Mouse (Mus musculus): Measurements from ENCODE around the gene Cacna1d. TPM values are rescaled to one million over a fixed set of nuclear protein-coding genes. Genes with fewer than 3 reads are reported as not detected.

Cacna1d gene
- polyA plus RNA-seq, 1 experiment, result not detected

DNA sequence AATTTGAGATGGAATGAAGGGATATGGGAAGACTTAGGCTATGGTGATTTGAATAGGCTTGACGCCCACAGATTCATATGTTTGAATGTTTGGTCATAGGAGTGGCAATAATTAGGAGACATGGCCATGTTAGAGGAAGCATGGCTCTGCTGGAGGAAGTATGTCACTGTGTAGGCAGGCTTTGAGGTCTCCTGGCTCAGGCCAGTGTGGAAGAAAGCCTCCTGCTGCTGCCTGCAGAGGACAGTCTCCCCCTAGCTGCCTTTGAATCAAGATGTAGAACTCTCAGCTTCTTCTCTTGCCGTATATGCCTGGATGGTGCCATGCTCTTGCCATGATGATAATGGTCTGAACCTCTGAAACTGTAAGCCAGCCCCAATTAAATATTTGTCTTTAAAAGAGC, 120.2 kb downstream of the Cacna1d start:
- Histone ChIP-seq H3K79me2 (ENCODE audit: control insufficient read depth, insufficient read depth) (no peaks in the 10 kb centered on the region), H3K79me3 (ENCODE audit: low read depth) (no peaks in the 10 kb centered on the region), H3K4me3 (ENCODE audit: insufficient read depth, poor library complexity, severe bottlenecking) (no peak overlapping the region), H3ac (ENCODE audit: control insufficient read depth, insufficient read length, low read depth) (no peak overlapping the region), H3K27me3 (ENCODE audit: control insufficient read depth, insufficient read depth, insufficient read length) (peaks cover 3% of the 10 kb centered on the region), H3K36me3 (ENCODE audit: control insufficient read depth, insufficient read depth) (no peaks in the 10 kb centered on the region)
- TF ChIP-seq FOSL1 (IDR thresholded peaks at IDR 0.05; ENCODE audit: insufficient read depth, low read length, poor library complexity, severe bottlenecking) (no peak), MYOG (IDR thresholded peaks at IDR 0.05; ENCODE audit: control insufficient read depth, extremely low read depth, insufficient read length) (no peak), USF1 (IDR thresholded peaks at IDR 0.05; ENCODE audit: low read depth) (no peak), MYOD1 (IDR thresholded peaks at IDR 0.05; ENCODE audit: control insufficient read depth, insufficient read length, low read depth) (no peak), MAX (IDR thresholded peaks at IDR 0.05) (no peak), CTCF (IDR thresholded peaks at IDR 0.05; ENCODE audit: control insufficient read depth, insufficient read depth, insufficient read length) (no peak), CEBPB (IDR thresholded peaks at IDR 0.05; ENCODE audit: low read depth) (no peak)

DNA sequence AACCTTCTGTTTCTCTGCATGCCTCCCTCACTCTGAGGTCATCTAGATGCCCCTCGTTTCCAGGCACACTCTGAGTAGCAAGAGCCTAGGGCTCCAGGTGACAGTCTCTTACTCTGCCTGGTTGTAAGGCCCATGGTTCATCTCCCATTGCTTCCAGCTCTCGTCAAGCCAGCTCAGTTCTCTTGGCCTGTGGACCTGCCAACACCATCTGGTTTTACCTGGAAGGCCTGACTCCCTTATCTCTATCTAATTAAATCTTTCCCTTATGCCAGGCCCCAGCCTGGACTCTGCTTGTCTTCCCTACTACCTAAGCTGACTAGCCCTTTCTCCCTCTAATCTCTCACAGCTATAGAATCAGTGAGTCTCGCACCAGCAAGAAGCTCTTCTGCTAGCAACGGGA, 124.2 kb downstream of the Cacna1d start:
- H3K4me3 ChIP-seq (ENCODE audit: insufficient read depth, poor library complexity, severe bottlenecking), result no peak overlapping the region
- H3ac ChIP-seq (ENCODE audit: control insufficient read depth, insufficient read length, low read depth), result no peak overlapping the region
- TF ChIP-seq MYOD1 (IDR thresholded peaks at IDR 0.05; ENCODE audit: control insufficient read depth, insufficient read length, low read depth) (no peak), CTCF (IDR thresholded peaks at IDR 0.05; ENCODE audit: control insufficient read depth, insufficient read depth, insufficient read length) (no peak), USF1 (IDR thresholded peaks at IDR 0.05; ENCODE audit: low read depth) (no peak), CEBPB (IDR thresholded peaks at IDR 0.05; ENCODE audit: low read depth) (no peak), MYOG (IDR thresholded peaks at IDR 0.05; ENCODE audit: control insufficient read depth, extremely low read depth, insufficient read length) (no peak), MAX (IDR thresholded peaks at IDR 0.05) (no peak), FOSL1 (IDR thresholded peaks at IDR 0.05; ENCODE audit: insufficient read depth, low read length, poor library complexity, severe bottlenecking) (no peak)
- H3K79me3 ChIP-seq (ENCODE audit: low read depth), result no peaks in the 10 kb centered on the region
- H3K27me3 ChIP-seq (ENCODE audit: control insufficient read depth, insufficient read depth, insufficient read length), result peaks cover 3% of the 10 kb centered on the region
- H3K36me3 ChIP-seq (ENCODE audit: control insufficient read depth, insufficient read depth), result no peaks in the 10 kb centered on the region
- H3K79me2 ChIP-seq (ENCODE audit: control insufficient read depth, insufficient read depth), result no peaks in the 10 kb centered on the region

DNA sequence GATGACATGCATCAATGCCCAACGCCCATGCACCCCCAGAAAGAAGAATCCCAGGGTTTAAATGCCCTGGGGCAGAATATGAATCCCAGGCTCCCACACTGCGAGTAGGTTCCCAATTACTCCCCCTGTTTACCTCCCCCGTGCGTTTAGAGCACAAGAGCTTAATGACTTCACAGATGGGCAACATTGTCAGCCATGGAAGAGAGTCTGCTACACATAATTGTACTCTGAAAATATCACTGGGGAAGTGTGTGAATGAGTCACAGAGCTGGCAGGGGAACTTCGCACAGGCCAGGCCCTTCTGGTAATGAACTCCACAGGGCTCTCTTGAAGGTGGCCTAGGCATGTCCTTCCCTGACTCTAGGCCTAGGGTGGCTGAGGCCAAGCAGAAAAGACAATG, 125.4 kb downstream of the Cacna1d start:
- peaks cover 3% of the 10 kb centered on the region for H3K27me3 ChIP-seq (ENCODE audit: control insufficient read depth, insufficient read depth, insufficient read length)
- H3K4me3 ChIP-seq (ENCODE audit: insufficient read depth, poor library complexity, severe bottlenecking), result no peak overlapping the region
- no peak for TF ChIP-seq FOSL1 (IDR thresholded peaks at IDR 0.05; ENCODE audit: insufficient read depth, low read length, poor library complexity, severe bottlenecking)
- no peak for TF ChIP-seq CEBPB (IDR thresholded peaks at IDR 0.05; ENCODE audit: low read depth)
- TF ChIP-seq CTCF (IDR thresholded peaks at IDR 0.05; ENCODE audit: control insufficient read depth, insufficient read depth, insufficient read length), result no peak
- no peak for TF ChIP-seq USF1 (IDR thresholded peaks at IDR 0.05; ENCODE audit: low read depth)
- no peak for TF ChIP-seq MYOG (IDR thresholded peaks at IDR 0.05; ENCODE audit: control insufficient read depth, extremely low read depth, insufficient read length)
- TF ChIP-seq MAX (IDR thresholded peaks at IDR 0.05), result no peak
- no peak for TF ChIP-seq MYOD1 (IDR thresholded peaks at IDR 0.05; ENCODE audit: control insufficient read depth, insufficient read length, low read depth)
- H3K79me2 ChIP-seq (ENCODE audit: control insufficient read depth, insufficient read depth), result no peaks in the 10 kb centered on the region
- H3K36me3 ChIP-seq (ENCODE audit: control insufficient read depth, insufficient read depth), result no peaks in the 10 kb centered on the region
- H3K79me3 ChIP-seq (ENCODE audit: low read depth), result no peaks in the 10 kb centered on the region
- H3ac ChIP-seq (ENCODE audit: control insufficient read depth, insufficient read length, low read depth), result no peak overlapping the region

DNA sequence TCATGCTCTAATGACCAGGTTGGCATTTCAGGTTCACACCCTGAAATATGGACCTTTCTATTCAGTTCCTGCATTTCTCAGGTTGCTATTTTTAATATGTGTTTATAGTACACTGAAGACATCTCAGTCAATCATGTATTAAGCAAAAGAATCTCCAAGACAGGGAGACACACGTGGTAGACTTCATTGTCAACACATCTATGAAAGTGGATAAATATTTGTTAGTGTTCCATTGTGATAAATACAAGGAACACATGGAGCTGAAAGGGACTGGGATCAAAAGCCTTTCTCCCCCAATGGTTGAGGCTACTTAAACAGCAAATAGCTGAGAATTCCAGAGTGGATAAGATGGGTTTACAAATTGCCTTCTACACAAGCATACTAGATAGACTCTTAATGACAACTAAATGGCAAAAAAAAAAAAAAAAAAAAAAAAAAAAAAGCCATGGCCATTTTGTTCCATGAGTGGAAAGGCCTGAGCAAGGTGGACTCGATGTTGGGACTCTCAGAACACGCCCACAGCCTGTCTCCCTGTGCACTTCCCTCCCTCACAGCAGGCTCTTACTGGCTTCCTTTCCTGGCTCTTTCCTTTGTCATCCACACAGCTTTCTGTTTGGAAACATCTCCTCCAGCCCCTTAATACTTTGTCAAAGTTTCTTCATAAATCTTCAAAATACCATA, 127.6 kb downstream of the Cacna1d start:
- no peak overlapping the region for H3ac ChIP-seq (ENCODE audit: control insufficient read depth, insufficient read length, low read depth)
- no peak overlapping the region for H3K4me3 ChIP-seq (ENCODE audit: insufficient read depth, poor library complexity, severe bottlenecking)
- no peaks in the 10 kb centered on the region for H3K36me3 ChIP-seq (ENCODE audit: control insufficient read depth, insufficient read depth)
- no peaks in the 10 kb centered on the region for H3K79me3 ChIP-seq (ENCODE audit: low read depth)
- no peaks in the 10 kb centered on the region for H3K79me2 ChIP-seq (ENCODE audit: control insufficient read depth, insufficient read depth)
- H3K27me3 ChIP-seq (ENCODE audit: control insufficient read depth, insufficient read depth, insufficient read length), result no peaks in the 10 kb centered on the region
- no peak for TF ChIP-seq CEBPB (IDR thresholded peaks at IDR 0.05; ENCODE audit: low read depth)
- no peak for TF ChIP-seq MYOD1 (IDR thresholded peaks at IDR 0.05; ENCODE audit: control insufficient read depth, insufficient read length, low read depth)
- TF ChIP-seq USF1 (IDR thresholded peaks at IDR 0.05; ENCODE audit: low read depth), result no peak
- TF ChIP-seq MYOG (IDR thresholded peaks at IDR 0.05; ENCODE audit: control insufficient read depth, extremely low read depth, insufficient read length), result no peak
- no peak for TF ChIP-seq FOSL1 (IDR thresholded peaks at IDR 0.05; ENCODE audit: insufficient read depth, low read length, poor library complexity, severe bottlenecking)
- TF ChIP-seq CTCF (IDR thresholded peaks at IDR 0.05; ENCODE audit: control insufficient read depth, insufficient read depth, insufficient read length), result no peak
- TF ChIP-seq MAX (IDR thresholded peaks at IDR 0.05), result no peak

DNA sequence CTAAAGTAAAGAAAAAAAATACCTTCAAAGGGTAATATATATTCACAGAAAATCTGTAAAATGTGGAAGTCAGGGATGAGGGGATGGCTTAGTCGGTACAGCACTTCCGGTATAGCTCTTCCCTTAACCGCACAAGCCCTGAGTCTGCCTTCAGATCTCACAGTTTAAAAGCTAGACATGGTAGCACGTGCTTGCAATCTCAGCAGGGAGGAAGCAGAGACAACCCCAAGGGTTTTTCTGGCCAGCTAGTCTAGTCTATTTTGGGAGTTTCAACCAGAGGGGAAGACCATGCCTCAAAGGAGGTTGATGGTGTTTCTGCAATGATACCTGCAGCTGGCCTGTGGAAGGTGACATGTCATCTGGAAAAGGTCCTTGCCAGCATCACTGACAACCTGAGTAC, 128.9 kb downstream of the Cacna1d start:
- no peak overlapping the region for H3ac ChIP-seq (ENCODE audit: control insufficient read depth, insufficient read length, low read depth)
- H3K79me3 ChIP-seq (ENCODE audit: low read depth), result no peaks in the 10 kb centered on the region
- H3K27me3 ChIP-seq (ENCODE audit: control insufficient read depth, insufficient read depth, insufficient read length), result no peaks in the 10 kb centered on the region
- no peaks in the 10 kb centered on the region for H3K79me2 ChIP-seq (ENCODE audit: control insufficient read depth, insufficient read depth)
- no peak overlapping the region for H3K4me3 ChIP-seq (ENCODE audit: insufficient read depth, poor library complexity, severe bottlenecking)
- TF ChIP-seq USF1 (IDR thresholded peaks at IDR 0.05; ENCODE audit: low read depth) (no peak), MYOD1 (IDR thresholded peaks at IDR 0.05; ENCODE audit: control insufficient read depth, insufficient read length, low read depth) (no peak), MYOG (IDR thresholded peaks at IDR 0.05; ENCODE audit: control insufficient read depth, extremely low read depth, insufficient read length) (no peak), MAX (IDR thresholded peaks at IDR 0.05) (no peak)
- no peaks in the 10 kb centered on the region for H3K36me3 ChIP-seq (ENCODE audit: control insufficient read depth, insufficient read depth)

DNA sequence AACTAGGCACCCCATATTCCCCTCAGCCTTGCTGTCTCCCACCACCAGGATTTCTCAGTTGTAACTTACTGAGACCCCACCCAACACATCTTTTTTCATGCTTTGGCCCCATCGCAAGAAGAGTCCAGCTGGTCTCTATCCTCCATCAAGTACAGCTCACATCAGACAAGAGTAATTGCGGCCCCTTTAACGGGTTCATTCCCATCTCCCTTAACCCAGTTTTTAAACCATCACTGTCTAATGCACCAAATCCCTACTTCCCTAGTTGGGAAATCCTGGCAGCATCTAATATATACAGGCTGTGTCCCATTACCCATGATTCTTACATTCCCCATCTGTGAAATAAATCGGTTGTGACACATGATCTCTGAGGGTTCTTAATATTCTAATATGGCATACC, 130.8 kb downstream of the Cacna1d start:
- H3K79me3 ChIP-seq (ENCODE audit: low read depth), result no peaks in the 10 kb centered on the region
- peaks cover 5% of the 10 kb centered on the region for H3K27me3 ChIP-seq (ENCODE audit: control insufficient read depth, insufficient read depth, insufficient read length)
- no peak overlapping the region for H3K4me3 ChIP-seq (ENCODE audit: insufficient read depth, poor library complexity, severe bottlenecking)
- H3K36me3 ChIP-seq (ENCODE audit: control insufficient read depth, insufficient read depth), result no peaks in the 10 kb centered on the region
- no peak overlapping the region for H3ac ChIP-seq (ENCODE audit: control insufficient read depth, insufficient read length, low read depth)
- no peaks in the 10 kb centered on the region for H3K79me2 ChIP-seq (ENCODE audit: control insufficient read depth, insufficient read depth)
- TF ChIP-seq MYOD1 (IDR thresholded peaks at IDR 0.05; ENCODE audit: control insufficient read depth, insufficient read length, low read depth), result no peak
- no peak for TF ChIP-seq MYOG (IDR thresholded peaks at IDR 0.05; ENCODE audit: control insufficient read depth, extremely low read depth, insufficient read length)
- no peak for TF ChIP-seq CTCF (IDR thresholded peaks at IDR 0.05; ENCODE audit: control insufficient read depth, insufficient read depth, insufficient read length)
- TF ChIP-seq FOSL1 (IDR thresholded peaks at IDR 0.05; ENCODE audit: insufficient read depth, low read length, poor library complexity, severe bottlenecking), result no peak
- TF ChIP-seq USF1 (IDR thresholded peaks at IDR 0.05; ENCODE audit: low read depth), result no peak
- no peak for TF ChIP-seq CEBPB (IDR thresholded peaks at IDR 0.05; ENCODE audit: low read depth)
- TF ChIP-seq MAX (IDR thresholded peaks at IDR 0.05), result no peak
